Mouse (Mus musculus) lung, adult 18-20 months (tissue): Measurements from ENCODE around the gene Tmem263.
A peak's percentile ranks its signal among the peaks of the same experiment; 100 is the strongest.

ENCODE experiments used
- DNase-seq, 2 experiments: peaks; one replicate each; pipeline ENCODE4 v3.0.0; 2022; ENCODE audit warnings: mixed read lengths in 2 of 2

Tmem263 gene

GRCm38 (mm10) chr10:85102247-85103084 lies at the start of gene Tmem263, which contains the start of gene Fhl4:
Gene Tmem263, plus strand, starts transcription at chr10:85102627.
Gene Fhl4, minus strand, starts transcription at chr10:85102495.
- DNase-seq: peak; percentile 75 to 81

GRCm38 (mm10) chr10:85054876-85055275 lies 47.6 kb upstream of the Tmem263 start:
- no peak for DNase-seq

DNA sequence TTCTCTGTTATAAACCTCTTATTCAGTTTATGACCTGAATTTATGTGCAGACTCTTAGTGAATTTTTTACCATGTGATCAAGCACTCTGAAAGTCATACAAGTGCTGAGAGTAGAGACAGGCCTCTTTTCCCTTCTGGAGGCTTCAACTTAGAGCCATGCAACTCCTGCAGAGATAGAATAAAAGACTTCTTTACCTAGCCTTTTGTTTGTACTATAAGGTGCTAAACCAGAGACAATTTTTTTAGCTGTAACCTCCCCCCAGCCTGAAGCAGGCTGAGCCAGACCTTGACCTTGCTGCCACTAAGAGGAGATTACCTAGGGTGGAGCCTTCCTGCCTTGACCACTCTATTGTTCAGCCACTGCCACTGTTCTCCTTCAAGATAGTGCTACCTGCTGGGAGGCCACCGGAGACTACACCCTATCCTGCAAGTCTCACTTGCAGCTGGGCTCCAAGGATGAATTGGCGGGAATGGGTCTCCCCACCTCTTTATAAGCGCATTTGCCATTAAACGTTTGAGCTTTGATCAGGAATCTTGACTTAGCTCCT lies 30.7 kb upstream of the Tmem263 start:
- no peak for DNase-seq

GRCm38 (mm10) chr10:85101841-85102240 lies 586 bp upstream of the Tmem263 start:
- peak in 1 of 2 experiments; percentile 9 for DNase-seq

DNA sequence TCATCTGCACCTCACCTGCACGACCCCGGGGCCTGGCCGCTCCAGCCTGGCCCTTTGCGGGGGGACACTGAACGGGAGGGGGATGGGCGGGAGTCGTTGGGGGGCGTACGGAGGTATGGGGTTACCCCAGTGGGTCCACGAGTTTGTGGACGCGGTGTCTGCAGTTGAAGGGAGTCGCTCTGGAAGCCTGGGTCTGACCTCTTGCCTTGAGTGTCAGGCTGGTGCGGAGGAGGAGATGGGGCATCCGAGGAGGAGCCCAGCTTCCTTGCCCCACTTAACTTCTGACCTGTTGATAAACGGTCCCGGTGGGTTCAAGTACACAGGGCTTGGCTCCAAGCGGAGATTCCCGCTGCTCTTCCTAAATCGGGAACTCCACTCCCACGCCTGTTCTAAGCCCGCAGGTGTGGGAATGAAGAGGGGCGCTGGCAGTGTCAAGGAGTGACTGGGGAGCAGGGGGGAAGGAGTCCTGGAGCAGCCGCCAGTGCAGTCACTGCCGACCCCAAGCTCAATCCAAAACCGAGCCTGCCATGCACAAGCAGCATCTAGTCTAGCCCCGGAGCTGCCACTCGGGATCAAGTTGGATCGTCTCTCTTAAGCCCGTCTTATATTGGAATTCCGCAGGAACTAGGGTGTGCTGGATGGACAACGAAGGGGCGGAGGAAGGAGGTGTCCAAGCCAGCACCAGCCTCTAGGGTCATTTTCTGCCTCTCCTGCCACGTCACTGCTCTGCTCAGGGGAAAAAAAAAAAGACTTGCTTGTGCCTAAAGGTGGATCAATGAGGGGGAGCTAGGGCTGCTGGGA lies 858 bp downstream of the Tmem263 start:
- peak; percentile 15 to 37 for DNase-seq

DNA sequence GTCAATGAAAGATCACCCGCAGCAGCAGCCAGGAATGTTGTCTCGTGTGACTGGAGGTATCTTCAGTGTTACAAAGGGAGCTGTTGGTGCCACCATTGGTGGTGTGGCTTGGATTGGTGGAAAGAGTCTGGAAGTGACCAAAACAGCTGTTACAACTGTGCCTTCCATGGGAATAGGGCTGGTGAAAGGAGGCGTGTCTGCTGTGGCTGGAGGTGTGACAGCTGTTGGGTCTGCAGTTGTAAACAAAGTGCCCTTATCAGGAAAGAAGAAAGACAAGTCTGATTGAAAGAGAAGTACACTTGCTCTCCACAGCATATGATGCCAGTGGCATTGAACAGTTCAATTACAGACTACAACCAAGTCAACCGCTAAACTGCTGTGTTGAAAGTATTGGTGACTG lies 12.0 kb downstream of the Tmem263 start:
- no peak for DNase-seq

DNA sequence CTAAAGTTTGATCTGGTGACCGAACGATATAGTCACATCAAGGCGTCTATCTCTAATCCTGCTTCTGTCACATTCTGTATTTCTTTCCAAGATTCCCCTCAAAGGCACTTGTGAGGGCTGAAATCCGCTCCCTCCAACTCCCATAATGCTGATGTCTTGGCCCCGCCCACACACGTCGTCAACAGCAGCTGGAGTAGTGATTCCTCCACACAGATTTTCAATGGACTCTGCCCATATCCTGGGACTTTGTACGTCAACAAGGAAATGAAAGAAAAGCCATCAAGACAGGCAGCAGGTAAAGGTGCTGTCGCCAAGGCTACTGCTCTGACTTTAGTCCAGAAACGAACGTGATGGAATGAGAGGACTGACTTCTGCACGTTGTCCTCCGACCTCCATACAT lies 22.8 kb downstream of the Tmem263 start:
- DNase-seq: no peak

DNA sequence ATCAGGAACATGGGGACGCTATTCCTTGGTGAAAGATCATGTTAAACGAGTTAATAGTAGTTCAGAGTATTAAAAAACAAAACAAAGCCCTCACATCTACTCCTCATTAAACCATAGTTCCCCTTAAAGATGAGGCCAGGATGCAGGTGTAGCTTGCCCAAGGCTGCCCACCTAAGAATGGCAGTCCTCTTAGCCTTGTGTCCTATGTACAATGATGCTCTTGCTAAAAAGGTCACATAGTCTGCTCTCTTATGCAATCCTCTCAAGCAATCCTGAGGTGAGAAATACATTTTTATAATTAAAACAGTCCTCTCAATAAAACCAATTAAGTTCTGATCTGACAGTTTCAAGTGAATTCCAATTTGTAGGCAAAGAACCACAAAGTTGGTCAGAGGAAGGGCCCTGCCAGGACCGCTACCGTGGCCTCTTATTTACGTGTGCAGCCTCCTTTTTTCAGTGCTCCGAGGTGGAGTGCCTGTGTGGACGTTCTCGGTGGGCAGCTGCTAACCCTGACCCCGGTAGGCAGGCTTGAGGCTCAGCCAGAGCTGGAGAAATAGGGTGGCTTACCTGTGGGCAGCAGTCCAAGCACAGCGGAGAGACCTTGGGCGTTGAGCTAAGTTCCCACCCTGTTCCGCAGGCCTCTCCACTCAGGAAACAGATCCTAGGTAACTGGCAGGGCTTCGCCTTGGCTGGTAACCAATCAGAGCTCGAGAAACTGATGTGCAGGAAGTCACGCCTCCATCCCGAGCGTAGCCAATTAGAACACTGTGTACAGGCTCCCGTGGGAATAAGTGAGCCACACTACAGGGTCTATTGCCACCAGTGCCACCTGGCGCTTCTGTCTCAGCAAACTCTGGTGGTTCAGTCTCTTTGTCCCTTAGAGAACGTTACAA lies 25.2 kb downstream of the Tmem263 start, which contains the start of gene Mterf2:
Mterf2 (minus strand) TSS at position 633 of the 893 bp plus-strand sequence.
- peak; percentile 97 to 98 for DNase-seq

DNA sequence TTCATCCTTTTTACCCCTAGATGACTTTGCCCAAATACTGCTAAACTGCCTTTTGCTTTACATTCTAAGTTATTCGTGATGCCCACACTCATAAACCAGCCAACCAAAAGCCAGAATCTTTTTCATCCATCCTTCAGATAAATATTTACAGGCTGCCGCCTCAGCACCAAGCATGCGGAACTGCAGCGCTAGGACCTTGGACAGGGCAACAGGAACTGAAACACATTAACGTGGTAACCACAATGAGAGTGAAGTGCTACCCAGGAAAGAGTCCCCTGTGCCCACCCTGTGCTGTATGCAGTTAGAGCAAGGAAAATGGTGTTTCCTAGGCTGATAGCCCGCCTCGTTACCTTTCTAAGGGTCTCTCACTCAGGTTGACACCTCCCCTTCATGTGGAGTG lies 26.0 kb downstream of the Tmem263 start:
- DNase-seq: peak; percentile 22 to 31

DNA sequence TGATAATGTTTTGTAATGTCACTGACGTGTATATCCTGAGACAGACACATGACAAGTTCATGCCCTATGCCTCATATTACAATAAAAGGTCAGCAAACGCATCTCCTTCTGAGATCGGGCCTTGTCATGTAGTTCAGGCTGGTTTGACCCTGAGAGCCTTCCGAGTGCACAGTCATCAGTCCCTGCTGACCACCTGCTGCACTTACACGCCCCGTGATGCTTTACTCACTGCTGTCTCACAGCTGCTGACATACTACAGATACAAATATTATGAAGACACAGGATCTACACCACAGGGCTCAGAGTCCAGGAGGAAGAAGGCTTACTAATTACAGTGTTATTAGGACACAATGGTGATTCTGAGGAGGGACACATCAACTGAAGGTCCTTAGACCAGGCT lies 34.1 kb downstream of the Tmem263 start:
- no peak for DNase-seq

DNA sequence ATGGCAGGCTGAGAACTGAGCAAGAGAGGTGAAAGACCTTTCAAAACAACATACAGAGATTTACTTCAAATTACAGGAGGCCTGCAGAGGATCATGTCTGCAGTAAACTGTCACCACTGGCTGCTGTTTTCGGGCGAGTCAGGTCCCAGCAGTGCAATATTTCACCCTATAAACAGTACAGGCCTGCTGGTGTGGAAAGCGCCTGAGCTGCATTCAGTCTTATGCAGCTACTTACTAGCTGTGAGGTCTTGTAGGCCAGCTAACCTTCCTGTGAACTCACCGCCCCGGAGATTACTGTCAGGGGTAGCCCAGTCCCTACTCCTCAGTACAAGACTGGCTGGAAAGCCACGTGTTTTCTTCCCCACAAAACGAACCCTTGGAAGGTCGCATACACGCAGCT lies 39.0 kb downstream of the Tmem263 start:
- no peak for DNase-seq

DNA sequence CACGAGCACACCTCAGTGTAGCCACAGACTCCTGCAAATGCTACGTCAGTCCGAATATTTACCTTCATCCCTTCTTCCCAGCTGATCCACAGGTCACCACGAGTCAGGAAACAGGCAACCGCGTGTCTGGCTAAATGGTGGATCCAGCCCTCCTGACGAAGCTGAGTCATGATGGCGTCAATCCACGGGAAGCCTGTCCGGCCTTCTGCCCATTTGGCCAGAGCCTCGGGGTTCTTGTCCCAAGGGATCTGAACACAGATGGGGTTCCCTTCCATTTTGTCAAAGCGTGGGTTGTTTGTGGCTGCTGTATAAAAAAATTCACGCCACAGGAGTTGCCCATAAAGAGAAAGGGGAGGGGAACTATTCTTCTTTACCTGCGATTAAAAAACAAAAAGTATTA lies 43.9 kb downstream of the Tmem263 start:
- no peak for DNase-seq

GRCm38 (mm10) chr10:85149226-85149625 lies 46.8 kb downstream of the Tmem263 start:
- no peak for DNase-seq

GRCm38 (mm10) chr10:85154195-85154594 lies 51.8 kb downstream of the Tmem263 start:
- peak; percentile 56 to 64 for DNase-seq

- DNase-seq: no peak
Observed at GRCm38 (mm10) chr10:85157451-85157850, 55.0 kb downstream of the Tmem263 start.

DNA sequence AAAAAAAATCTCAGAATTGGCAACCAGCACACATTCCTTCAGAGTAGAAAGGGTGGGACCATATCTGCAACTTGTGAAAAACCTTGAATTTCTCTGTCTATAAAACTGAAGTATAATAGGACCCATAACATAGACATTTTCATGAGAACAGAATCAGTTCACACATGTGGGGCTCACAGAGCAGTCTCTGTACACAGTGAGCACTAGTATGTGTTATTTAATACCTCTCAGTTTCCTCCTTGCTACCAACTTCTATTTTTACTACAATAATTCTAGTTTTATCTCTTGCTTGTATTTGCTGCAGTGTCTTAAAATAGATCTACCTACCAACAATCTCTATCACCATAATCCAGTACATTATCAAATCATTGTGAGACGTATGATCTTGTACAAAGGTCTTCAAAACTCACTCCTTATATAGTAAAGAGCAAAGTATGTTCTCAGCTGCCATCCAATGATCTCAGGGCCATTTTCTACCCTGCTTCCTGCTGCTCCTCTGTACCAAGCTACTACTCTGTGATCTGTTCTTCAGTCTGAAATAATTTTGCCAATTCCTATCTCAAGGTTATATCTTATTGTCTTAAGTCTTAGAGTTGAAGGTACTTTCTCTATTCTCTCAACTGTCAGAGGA lies 57.7 kb downstream of the Tmem263 start:
- DNase-seq: no peak

DNA sequence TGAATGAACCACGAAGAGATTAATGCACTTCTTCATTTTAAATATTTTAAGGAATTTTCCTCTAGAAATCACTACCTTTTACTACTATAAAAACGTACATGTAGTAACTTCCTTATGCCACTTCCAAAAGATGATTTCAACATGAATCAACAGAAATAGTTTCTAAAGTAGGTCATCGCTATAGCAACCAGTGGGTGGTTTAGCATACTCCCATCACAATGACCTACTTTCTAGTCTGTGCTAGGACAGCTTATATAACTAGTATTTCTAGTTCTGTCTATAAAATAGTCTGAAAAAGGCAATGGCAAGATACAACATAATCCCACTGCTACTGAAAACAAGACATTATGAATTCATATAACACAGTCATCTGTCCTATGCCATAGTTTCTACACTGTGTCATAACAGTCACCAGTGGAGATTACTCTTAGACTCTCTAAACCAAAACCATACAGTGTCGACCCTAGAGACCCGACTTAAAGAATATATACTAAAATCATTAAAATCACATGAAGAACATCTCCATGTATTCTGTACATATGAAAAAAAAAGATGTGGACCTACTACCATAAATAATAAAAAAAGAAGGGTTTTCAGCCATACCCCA lies 59.4 kb downstream of the Tmem263 start:
- DNase-seq: peak in 1 of 2 experiments; percentile 57

GRCm38 (mm10) chr10:85164791-85165190 lies 62.4 kb downstream of the Tmem263 start:
- DNase-seq: no peak

DNA sequence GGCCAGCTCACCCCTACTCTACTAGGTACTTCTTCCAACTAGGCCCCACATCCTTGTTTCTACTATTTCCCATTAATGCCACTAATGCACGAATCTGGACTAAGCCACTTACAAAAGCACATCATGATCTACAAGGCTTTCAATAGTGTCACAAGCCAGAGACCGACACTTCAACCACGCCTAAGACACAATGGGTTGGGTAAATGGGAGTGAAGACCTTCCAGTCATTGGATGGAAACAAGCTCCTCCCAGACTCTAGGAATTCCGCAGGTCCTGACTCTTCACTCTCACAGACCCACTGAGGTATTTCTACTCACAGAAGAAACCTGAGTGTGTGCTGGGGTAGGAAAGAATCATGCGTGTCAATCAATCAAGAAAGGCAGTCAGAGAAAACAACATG lies 62.9 kb downstream of the Tmem263 start:
- DNase-seq: no peak
